Mouse (Mus musculus): ENCODE results near the gene Spata5.
"Not testable (repeated sequence)": the region's sequence is repeated elsewhere in the genome, so short reads cannot be mapped to it uniquely, and the experiment has no call there.

Spata5 gene

GRCm38 (mm10) chr3:37510055-37511032 lies 90.6 kb downstream of the Spata5 start:
- DNase-seq (ENCODE audit: low spot score) = peak; percentile 3

DNA sequence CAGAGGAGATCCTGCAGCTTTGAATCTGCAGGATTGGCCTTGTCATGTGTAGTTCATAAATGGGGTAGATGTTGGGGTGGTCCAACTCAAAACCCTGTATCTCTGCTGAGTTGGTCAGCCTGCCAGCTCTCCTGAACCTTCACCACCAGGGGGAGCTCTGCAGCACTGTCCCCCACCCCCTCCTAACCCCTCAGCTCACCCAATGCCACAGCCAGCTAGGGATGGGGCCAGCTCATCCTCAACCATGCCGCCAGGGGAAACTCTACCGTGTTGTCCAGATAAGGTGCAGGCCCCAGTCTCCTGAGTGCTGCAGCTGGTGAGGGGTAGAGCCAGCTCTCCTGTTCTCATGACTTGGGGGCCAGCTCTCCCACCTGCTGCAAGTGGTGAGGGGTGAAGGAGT lies 95.8 kb downstream of the Spata5 start:
- peak; percentile 69 for DNase-seq (ENCODE audit: low spot score)

DNA sequence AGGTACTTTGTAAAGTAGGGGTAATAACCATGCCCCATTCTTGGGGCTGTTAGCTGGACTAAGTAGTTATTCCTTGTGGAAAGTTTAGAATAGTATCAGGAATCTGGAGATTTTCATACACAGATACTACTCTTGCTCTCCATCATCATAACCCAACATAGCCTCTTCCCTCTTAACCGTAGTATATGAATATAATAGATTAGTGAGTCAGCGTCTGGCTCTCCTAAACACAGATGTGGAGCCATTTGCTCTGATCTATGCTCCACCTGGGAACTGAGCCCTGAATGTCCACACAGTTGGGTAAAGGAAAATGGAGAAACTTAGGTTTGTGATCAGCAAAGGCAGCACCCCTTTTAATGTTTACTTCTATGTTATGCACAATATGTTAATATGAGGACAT lies 96.7 kb downstream of the Spata5 start:
- DNase-seq (ENCODE audit: low spot score) = no peak

DNA sequence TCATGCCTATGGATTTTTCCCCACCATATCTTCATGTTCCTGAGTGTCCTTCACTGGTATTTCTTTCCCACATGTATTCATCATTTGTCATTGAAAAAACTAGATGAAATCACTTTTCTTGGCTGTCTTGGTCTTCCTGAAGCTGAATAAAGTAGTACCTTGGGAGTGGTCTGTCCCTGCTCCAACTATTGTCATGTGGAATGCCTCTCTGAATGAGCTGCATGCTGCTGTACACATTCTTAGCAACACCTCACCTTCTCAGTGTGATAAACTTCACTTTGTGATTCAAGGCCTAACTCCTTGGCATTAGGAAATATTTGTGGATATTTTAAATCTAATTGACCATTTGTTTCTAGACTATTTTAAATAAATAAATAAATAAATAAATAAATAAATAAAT lies 98.9 kb downstream of the Spata5 start:
- DNase-seq (ENCODE audit: low spot score) = no peak

GRCm38 (mm10) chr3:37520334-37521023 lies 100.8 kb downstream of the Spata5 start:
- DNase-seq (ENCODE audit: low spot score) = no peak

DNA sequence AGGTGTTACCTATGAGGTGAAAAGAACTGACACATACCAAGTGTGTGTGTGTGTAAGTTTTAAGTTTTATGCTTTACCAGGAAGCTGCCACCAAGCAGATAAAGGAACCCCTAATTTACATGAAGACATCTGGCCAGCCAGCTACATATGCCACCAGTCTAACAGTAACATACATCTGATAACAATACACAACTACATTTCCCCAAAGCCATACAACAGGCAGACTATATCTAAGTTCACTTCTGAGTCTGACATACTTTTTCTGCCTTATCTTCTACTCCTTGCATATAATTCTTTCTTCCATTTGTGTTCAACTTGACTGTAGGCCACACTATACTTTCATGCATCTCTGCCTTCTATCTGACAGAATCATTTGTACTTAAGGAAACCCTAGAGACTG lies 112.4 kb downstream of the Spata5 start:
- DNase-seq (ENCODE audit: low spot score) = no peak

DNA sequence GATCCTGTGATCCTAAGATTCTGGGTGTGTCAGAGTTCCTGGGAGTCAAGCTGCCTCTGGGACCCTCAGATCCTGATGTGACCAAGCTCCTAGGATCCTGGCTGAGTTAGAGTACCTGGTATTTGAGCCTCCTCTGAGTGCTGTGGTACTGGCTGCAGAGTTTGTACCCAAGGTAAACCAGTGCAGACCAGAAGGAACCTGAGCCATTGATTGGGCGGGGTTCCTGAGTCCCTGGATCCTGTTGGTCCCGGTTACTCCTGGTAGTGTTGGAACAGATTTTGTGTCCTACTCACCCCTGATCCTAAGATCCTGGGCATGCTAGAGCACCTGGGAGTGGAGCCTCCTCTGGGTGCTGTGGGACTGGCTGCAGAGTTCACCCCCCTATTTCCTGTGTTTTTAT lies 121.0 kb downstream of the Spata5 start:
- not testable (repeated sequence) for DNase-seq (ENCODE audit: low spot score)

DNA sequence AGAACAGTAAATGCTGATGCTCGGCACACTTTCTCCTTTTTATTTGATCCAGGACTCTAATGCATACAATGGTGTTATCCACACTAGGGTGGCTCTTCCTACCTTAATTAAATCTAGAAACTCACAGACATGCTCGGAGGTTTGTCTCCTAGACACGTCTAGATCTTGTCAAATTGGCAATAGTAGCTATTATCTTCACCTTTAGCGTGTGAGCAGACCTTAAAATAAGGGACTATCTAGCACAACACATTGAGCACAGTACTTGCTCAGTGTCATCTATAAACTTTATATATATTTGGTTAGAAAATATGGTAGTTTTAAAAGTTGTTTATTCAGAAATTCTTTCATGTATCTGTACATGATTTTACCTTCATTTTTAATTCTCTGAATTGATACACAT lies 126.7 kb downstream of the Spata5 start:
- no peak for DNase-seq (ENCODE audit: low spot score)

GRCm38 (mm10) chr3:37550190-37550589 lies 130.5 kb downstream of the Spata5 start:
- DNase-seq (ENCODE audit: low spot score) = no peak

GRCm38 (mm10) chr3:37550594-37550993 lies 130.9 kb downstream of the Spata5 start:
- no peak for DNase-seq (ENCODE audit: low spot score)

- DNase-seq (ENCODE audit: low spot score) = no peak
Observed at GRCm38 (mm10) chr3:37551486-37551885, 131.8 kb downstream of the Spata5 start.

DNA sequence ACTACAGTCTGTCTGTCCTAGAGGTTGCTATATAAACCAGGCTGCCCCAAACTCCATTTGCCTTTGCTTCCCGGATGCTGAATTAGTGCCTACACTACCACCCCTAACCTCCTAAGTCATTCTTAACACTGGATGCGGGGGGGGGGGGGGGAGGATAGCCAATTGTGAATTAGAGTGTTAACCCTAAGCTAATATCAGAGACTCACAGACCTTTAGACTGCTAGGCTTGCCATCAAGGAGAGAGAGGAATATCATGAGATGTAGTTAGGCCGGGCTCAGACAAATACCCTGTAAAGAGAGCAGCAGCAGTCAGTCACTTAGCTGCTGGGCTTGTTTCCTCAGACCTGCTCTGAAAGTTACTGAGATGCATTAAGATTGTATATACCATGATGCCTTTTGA lies 132.5 kb downstream of the Spata5 start:
- DNase-seq (ENCODE audit: low spot score) = no peak

DNA sequence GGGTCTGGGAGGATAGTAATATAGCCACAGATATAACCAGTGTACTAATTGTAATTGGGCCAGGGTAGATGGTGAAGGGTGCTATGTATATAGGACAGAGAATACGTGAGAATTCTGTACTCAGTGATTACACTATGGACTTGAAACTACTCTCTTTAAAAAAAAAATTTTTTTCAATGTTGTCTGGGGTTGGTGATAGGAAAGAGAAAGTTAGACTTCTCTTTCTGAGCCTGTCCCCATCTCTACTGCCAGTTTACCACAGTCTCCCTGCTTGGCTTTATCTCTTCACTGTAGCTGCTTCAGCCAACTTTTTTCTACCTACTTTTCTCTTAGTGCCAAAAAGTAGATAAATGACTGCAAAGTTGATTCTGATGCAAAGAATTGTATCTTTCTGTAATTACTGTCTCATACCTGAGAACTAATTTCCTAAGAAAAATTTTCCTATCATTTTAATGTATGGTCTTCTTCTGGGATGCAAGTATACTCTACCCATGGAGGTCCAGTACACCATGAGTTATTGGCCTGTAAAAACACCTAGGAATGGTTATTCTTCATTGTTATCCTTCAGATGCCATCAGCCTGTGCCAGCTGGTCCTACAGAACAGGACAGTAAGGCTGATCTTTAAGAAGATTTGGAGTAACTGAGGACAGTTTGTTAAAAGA lies 133.8 kb downstream of the Spata5 start:
- DNase-seq (ENCODE audit: low spot score) = no peak

GRCm38 (mm10) chr3:37556412-37557113 lies 136.9 kb downstream of the Spata5 start:
- DNase-seq (ENCODE audit: low spot score) = no peak

DNA sequence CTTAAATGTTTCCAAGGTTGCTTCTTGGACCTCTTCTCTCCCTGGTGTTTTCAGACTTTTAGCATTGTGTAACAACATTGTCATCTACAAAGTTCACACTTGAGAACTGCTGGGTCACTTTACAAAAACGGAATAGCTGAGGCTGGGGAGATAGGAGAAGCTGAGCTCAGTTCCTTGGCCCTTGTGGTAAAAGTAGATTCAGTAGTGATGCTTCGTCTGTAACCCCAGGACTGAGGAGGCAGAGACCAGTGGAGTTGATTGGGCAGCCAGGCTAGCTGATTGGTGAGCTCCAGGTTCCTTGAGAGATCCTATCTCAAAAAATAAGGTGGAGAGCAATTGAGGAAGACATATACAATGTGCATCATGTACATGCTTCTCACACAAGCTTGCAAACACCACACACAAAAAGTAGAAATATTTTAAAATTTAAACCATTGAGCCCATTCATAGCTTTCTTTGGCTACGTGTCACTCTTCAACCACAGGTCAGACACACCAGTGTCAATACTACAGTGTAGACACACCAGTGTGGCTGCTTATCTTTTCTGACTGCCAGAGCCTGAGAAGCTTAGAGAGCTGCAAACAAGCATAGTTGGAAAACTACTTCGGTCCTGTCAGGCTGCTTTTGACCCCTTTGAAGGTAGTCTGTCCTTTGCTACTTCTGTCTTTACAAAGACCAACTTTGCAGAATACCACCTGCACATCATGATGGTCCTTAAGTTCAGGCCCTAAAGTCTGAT lies 138.2 kb downstream of the Spata5 start:
- DNase-seq (ENCODE audit: low spot score) = no peak

- no peak for DNase-seq (ENCODE audit: low spot score)
Observed at GRCm38 (mm10) chr3:37559339-37559738, 139.6 kb downstream of the Spata5 start.

GRCm38 (mm10) chr3:37561466-37561865 lies 141.8 kb downstream of the Spata5 start:
- no peak for DNase-seq (ENCODE audit: low spot score)

- DNase-seq (ENCODE audit: low spot score) = no peak
Observed at GRCm38 (mm10) chr3:37566097-37566496, 146.4 kb downstream of the Spata5 start.

- no peak for DNase-seq (ENCODE audit: low spot score)
Observed at GRCm38 (mm10) chr3:37567505-37567904, 147.8 kb downstream of the Spata5 start.

DNA sequence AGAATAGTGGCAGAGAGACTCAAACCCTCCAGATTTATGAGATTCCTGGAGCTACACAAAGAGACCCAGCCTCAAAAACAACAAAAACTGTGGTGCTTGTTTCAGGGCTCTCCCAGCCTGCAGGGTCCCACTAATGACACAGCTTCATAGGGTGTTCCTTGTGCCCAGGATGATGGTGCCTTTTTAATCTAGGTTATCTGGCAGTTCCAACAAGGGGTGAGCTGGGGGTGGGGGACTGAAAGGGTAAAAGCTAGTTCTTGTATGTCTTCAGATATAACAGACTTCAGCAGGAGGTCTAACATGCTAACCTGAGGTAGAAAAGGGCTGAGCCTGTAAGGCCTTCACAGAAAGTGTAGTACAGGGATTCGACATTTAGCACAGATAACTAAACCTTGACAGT lies 149.1 kb downstream of the Spata5 start:
- no peak for DNase-seq (ENCODE audit: low spot score)
